Mouse (Mus musculus): ENCODE data around the gene Arcn1.

DNA sequence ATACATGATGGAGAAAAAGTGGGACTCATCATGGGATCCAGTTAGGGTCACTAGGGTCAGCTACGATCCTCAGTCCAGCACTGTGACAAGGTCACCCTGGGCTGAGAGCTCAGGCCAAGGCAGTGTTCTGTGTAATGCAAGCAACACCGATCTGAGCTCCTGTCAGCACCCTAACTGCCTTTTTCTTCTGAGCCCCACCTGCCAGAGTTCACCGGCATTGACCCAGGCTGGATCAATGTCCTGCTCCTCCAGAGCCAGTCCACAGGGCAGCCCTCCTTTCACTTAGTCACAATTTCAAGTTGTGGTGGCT lies 45.8 kb downstream of the Arcn1 start:
- no peak for TF ChIP-seq CTCF (IDR thresholded peaks at IDR 0.05; ENCODE audit: borderline replicate concordance, extremely low read depth, insufficient read depth, insufficient read length)
- TF ChIP-seq POLR2A (IDR thresholded peaks at IDR 0.05; ENCODE audit: borderline replicate concordance, extremely low read depth, insufficient read depth, insufficient read length, poor library complexity, severe bottlenecking), result no peak

Measured in brain, embryonic 14.5 days (tissue).